Mouse (Mus musculus) ovary, postnatal 36 days (tissue): Measurements from ENCODE around the gene S100a6.

ENCODE experiments used
- DNase-seq: peaks from one replicate; pipeline ENCODE4 v3.0.0; 2022; ENCODE audit warnings: low spot score, mixed read lengths

Gene S100a6

GRCm38 (mm10) chr3:90612728-90613291, at the start of gene S100a6:
S100a6 (plus strand) TSS chr3:90612882.
- DNase-seq = peak; percentile 54

DNA sequence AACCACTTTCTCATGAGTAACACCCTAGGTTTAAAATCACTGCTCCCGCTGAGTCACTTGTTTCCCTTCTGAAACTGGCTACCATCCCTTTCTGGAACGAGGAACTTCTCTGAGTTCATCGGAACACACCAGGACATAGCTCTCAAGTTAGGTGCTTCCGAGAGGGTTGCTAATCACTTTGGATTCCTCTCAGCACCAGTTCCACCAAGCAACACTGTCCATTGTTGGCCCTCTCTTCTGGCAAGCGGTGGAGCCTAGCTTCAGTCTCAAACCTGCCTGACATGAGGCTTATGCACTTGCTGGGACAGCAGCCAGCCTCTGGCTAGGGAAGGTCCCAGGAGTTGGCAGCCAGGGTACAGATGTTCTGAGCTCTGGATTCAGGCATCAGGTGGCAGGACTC, 38.0 kb upstream of the S100a6 start:
- no peak for DNase-seq

GRCm38 (mm10) chr3:90575320-90575719, 37.4 kb upstream of the S100a6 start:
- no peak for DNase-seq

DNA sequence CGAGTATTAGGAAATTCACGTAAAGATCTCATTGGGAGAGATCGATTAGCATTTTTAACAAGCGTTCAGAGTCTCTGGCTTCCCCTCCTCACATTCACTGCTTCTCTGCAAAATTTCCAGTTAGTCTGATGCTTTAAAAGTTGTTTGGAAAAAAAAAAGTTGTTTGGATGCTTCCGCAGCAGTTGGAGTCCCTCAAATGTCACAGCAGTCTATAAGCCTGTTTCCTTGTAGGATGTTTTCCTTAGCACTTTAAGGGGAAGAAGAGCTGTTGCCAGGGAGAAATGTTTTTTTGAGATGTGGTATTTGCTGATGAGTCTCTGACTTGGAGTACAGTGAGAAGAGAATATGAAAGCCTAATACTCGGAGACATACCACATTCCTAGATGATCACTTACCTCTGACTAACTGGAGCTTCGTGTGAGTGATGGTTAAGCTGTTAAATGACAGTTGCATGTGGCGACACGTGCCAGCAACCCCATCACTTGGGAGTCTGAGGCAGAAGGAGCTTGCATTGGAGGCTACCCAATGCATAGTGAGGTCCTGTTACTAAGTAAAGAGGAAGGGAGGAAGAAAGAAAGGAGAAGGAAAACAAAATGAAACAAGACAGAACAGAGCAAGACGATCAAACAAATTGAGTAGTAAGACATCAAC, 36.2 kb upstream of the S100a6 start:
- DNase-seq = no peak

GRCm38 (mm10) chr3:90579433-90579832, 33.2 kb upstream of the S100a6 start:
- no peak for DNase-seq

- no peak for DNase-seq
Observed at GRCm38 (mm10) chr3:90581141-90581540, 31.5 kb upstream of the S100a6 start.

- DNase-seq = no peak
Observed at GRCm38 (mm10) chr3:90582156-90582555, 30.5 kb upstream of the S100a6 start.

DNA sequence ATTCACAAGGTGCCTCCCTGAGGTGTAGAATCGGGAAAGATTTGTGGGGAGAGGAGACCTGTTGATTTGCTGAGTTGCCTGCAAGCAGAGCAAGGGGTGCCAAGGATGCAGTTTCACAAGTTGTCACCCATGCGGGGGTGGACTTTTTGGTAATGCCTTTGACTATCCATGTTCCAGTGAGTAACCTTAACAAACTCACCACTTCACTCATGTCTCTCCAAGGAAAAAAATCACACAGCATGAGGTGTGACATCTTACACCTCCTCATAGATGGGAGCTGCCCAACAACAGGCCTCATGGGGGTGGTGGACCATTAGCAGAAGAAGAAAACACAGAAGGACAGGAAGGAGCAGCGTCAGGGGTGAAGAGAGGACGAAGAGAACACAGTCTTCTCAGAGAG, 30.1 kb upstream of the S100a6 start:
- no peak for DNase-seq

DNA sequence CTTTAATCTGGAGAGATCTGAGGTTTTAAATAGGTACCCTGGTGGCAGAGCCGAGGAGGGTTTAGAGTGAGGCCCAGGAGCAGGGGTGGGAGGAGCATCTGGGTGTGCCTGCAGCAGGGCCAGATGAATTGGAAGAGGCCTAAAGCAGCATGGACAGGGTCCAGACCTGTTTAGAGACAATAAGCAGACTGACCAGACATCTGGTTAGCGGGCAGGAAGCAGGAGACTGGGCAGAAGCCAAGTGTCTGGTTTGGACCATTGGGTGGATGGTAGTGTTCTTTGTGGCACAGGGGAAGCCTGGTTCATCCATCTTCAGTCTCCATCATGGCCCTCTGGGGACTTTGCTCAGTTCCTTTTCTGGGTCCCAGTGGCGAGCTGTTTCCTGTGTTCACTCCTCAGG, 28.8 kb upstream of the S100a6 start:
- DNase-seq = no peak

DNA sequence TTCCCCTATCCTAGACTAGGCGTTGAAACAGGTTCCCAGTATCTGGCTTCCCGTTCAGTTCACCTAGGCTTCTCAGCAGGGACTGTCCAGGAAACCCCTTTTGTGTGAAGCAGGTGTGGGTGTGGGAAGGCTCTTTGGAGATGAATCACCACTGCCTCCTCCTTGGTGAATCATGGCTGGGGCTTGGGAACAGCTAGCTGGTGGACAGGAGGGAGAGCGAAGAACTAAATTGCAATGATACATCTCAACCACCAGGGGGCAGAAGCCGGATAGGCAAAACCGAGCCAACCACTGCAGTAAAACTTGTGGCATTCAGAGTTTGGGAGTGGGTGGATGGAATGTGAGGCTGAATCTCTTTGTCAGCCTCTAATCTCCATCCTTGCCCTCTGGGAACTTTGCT, 27.1 kb upstream of the S100a6 start:
- peak; percentile 41 for DNase-seq

DNA sequence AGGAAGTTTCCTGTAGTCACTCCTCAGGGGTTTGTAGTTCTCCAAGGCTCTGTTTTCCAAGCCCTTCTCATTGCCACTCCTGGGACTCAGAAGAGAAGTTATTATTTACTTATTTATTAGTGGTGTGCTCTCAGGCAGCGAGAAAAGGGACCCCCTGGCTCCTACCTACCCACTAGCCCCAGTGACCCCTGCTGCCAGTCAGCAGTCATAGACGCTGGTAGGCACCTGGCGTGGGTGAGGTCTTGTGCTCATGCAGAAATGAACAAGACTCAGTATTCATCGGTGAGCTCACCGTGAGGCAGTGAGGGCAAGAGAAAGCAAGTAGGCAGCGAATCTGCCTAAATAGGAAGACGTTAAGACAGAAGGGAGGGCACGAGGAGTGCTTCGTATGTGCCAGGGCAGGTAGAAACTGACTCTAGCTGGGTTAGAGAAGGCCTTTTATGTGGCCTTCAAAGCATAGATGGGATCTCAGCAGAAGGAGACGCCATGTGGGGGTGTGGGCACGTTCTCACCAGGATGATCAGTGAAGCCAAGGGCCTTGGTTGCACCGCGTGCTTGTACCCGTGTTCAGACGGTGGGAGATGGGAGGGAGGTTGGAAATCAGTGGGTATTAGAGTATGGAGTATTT, 26.6 kb upstream of the S100a6 start:
- DNase-seq = no peak

GRCm38 (mm10) chr3:90586906-90587305, 25.8 kb upstream of the S100a6 start:
- DNase-seq = peak; percentile 52

GRCm38 (mm10) chr3:90587361-90588101, 25.2 kb upstream of the S100a6 start:
- DNase-seq = no peak

DNA sequence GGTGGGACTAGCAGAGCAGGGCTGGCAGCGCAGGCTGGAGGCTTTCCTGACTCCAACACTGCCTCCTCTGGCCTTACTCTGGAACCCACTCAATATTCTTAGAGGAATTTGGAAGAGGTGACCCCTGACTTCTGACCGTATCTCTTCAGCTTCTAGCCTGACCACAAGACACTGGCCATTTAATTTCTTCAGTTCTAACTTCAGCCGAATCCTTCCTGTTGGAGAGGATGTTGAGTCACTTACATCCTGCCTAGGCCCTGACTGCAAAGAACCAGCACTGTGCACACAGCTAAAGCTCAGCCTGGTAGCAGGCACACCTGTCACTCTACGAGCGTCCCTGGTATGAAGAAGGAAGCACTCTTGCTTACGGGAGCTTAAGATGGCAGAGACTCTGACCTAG, 23.3 kb upstream of the S100a6 start:
- no peak for DNase-seq

DNA sequence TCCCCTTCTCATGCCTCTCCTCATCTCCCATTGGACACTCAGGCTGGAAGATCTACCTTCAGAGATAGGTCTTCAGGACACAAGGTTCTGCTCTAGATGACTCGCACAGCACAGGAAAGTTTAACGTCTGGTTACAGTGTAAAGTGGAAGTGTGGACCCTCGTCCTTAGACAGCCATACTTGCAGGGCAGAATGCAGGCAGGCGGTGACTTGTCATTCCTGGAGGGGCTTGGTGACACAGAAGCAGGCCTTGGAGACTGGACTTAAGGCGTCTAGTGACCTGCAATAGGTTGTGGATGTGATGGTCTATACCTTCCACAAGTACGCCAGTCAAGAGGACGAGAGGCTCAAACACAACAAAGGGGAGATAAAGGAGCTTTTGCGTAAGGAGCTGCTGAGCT, 22.7 kb upstream of the S100a6 start, which contains the start of gene S100a2:
TSS of gene S100a2 (plus strand) at position 301 of the 400 bp plus-strand sequence.
- no peak for DNase-seq

DNA sequence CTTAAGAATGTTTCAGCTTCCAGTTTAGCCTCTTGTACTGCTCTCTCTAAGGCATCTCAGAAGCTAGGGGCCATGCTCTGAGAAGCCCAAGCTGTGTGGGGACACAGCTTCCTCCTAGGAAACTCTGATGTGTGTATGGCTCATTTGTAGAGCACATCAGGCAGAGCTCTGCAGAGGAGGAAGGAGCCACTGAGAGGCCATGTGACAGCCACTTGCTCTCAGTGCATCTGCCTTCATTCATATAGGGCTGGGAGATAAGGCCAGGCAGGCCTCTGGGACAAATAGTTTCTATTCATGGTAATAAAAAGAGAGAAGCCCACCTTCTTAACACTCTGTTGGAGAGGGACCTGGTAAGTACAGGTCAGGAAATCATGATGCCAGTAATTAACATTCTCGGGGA, 18.2 kb upstream of the S100a6 start:
- no peak for DNase-seq

DNA sequence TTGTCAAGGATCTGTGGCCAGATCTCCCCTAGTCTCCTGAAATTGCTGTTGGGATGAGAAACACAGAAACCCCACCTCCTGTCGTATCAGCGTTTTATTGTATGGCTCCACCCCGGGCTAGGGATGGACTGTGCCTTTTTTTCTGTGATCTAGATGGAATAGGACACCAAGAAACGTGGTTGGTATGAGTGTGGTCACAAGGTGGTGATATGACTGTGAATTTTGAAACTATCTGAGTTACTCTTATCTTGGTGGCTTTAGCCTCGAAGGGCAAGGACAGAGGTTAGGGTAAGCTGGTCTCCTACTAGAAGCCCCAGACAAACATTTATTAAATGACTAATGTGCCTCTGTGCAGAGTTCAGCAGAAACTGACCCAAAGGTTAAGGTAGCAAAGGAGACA, 17.1 kb upstream of the S100a6 start:
- DNase-seq = no peak

GRCm38 (mm10) chr3:90596810-90597209, 15.9 kb upstream of the S100a6 start:
- no peak for DNase-seq

DNA sequence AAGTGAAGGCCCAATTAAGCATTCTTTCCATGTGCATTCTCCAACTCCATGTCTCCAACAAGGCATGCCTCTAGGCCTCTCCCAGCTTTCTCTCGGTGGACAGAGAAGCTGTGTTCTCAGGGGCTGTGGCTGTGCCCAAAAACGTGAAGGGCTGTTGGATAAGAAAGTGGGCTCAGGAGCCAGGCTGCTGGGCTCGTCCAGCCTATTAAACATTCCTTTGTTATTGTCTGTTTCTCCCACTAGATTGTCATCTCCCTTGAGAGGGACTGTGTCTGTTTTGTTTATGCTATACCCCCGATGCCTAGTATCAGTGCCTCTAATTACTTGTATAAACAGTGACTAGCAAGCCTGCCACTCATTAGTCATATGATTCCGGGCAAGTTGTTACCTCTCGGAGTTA, 14.9 kb upstream of the S100a6 start:
- DNase-seq = no peak

- DNase-seq = no peak
Observed at GRCm38 (mm10) chr3:90598212-90598611, 14.5 kb upstream of the S100a6 start.

DNA sequence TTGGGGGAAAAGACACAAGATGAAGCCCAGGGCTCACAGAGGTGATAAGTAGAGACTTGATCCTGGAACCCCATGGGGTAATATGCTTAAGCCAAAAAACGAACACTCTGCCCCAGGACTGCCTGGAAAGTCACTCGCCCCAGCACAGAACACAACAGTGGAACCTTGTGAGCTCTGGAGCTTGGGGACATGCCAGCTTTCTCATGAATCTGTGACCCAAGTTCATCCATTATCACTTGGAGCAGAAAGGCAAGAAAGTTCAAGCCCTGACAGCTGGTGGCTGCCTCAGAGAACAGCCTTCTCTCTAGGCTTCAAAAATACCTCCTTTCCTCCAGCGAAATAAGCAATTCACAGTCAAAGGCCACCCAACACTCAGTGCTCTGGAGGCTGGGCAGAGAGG, 13.3 kb upstream of the S100a6 start:
- no peak for DNase-seq

DNA sequence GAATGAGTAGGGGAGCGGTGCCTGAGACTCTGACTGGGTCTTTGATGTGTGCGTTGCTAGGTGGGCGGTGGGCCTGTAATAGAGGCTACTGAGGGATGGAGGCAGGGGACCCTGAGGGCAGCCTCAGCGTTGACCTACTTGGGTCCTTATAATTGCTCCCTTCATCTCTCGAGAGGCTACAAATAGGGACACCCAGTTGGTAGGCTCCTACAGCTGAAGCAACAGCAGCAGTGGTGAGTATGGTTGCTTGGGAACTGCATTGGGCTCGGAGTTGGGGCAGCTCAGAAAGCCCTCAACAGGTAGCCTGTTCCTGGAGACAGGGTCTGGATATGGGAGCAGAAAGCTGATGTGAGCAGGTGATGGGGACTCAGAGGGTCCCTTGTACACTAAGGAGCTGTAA, 12.6 kb upstream of the S100a6 start:
- no peak for DNase-seq
